Mouse (Mus musculus) intestine, embryonic 14.5 days (tissue): Measurements from ENCODE around the gene Tex46. TPM values are rescaled to one million over a fixed set of nuclear protein-coding genes. Genes with fewer than 3 reads are reported as not detected.

Experiments
- ATAC-seq: fragments of 200-750 bp; cut with Nextera tagmentation; replicated peaks from 2 replicates; pipeline ENCODE4 v1.8.0; 2017; ENCODE audit warnings: low read depth, moderate number of reproducible peaks, moderate TSS enrichment, moderate library complexity; ENCODE audit not compliant: low FRiP score, low TSS enrichment
- DNase-seq: peaks from one replicate; pipeline ENCODE4 v3.0.0-alpha.2; 2018; ENCODE audit warnings: low spot score
- H3K27ac ChIP-seq: fragments of 300-500 bp; sonication (generic); 2 replicates; pipeline ENCODE4 v1.5.1; 2014; ENCODE audit warnings: low read depth, mild to moderate bottlenecking, control low read depth
- H3K27me3 ChIP-seq: fragments of 300-500 bp; sonication (generic); replicated peaks from 2 replicates; pipeline ENCODE4 v1.6.1; 2014; ENCODE audit warnings: low read length, control low read depth; ENCODE audit not compliant: control insufficient read depth, insufficient read depth
- H3K36me3 ChIP-seq: fragments of 300-500 bp; sonication (generic); 2 replicates; pipeline ENCODE4 v1.6.1; 2014; ENCODE audit warnings: low read length, control low read depth; ENCODE audit not compliant: control insufficient read depth, insufficient read depth
- H3K4me1 ChIP-seq: fragments of 300-500 bp; sonication (generic); replicated peaks from 2 replicates; pipeline ENCODE4 v1.6.1; 2014; ENCODE audit warnings: low read length, control low read depth, mixed read lengths; ENCODE audit not compliant: control insufficient read depth, insufficient read depth
- H3K4me2 ChIP-seq: fragments of 300-500 bp; sonication (generic); 2 replicates; pipeline ENCODE4 v1.6.1; 2014; ENCODE audit warnings: low read length
- H3K4me3 ChIP-seq: fragments of 300-500 bp; sonication (generic); 2 replicates; pipeline ENCODE4 v1.5.1; 2014; ENCODE audit warnings: low read depth, low read length, control low read depth, mixed read lengths
- H3K9ac ChIP-seq: fragments of 300-500 bp; sonication (generic); 2 replicates; pipeline ENCODE4 v1.6.1; 2014; ENCODE audit warnings: mild to moderate bottlenecking, low read length
- H3K9me3 ChIP-seq: fragments of 300-500 bp; sonication (generic); 2 replicates; pipeline ENCODE4 v1.6.1; 2016; ENCODE audit warnings: low read length, control low read depth; ENCODE audit not compliant: control insufficient read depth
- WGBS: fragments of 180-500 bp; shearing (Covaris S2); extraction: QIAGEN DNeasy Blood & Tissue Kit; methylation state at CpG from one replicate; pipeline ENCODE4 v1.1.7; 2014; 5-methylcytosine and 5-hydroxymethylcytosine counted together
- polyA plus RNA-seq: library from polyadenylated mRNA; unstranded; fragments of >200 nt; fragmentation: Nextera tagmentation; extraction: Ambion mirVana; gene quantifications from 2 replicates; pipeline ENCODE4 v1.2.1, GENCODE M21; 2014

Tex46 gene
- polyA plus RNA-seq, 1 experiment from 2014 or later: not detected

DNA sequence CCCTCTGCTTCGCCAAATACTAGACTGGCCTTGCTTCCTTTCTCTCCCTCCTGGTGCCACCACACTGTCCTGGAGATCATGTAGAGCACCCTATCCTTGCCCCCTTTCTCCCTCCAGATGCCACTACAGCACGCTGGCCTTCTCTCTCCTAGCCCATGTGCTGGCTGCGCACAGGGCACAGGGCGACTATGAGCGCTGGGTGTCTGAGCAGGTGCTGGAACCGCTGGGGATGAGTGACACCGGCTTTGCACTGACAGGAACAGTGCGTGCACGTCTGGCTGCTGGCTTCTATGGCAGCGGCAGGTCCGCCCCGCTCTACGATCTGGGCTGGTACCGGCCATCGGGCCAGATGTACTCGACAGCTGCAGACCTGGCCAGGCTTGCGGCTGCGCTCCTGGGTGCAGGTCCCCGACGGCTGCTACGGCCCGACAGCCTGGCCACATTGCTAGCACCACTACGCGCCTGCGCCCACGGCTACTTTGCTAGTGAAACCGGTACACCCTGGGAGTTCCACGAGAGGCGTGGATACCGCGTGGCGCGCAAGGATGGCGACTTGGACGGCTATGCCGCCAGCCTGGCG is 26.8 kb downstream of the Tex46 start:
- 18% methylated on average over 37 of the region's 37 CpGs for WGBS
- peak overlapping the region; percentile 57 for H3K9ac ChIP-seq
- DNase-seq: peak; percentile 70
- peaks cover 11% of the 10 kb centered on the region; the same call in 1 of the 2 replicates for H3K4me1 ChIP-seq
- no peak for ATAC-seq
- peak overlapping the region; percentile 98 for H3K4me2 ChIP-seq
- no peaks in the 10 kb centered on the region for H3K9me3 ChIP-seq
- peak overlapping the region; percentile 53 for H3K4me3 ChIP-seq
- peaks cover 27% of the 10 kb centered on the region for H3K27me3 ChIP-seq
- H3K27ac ChIP-seq: no peak overlapping the region
- no peaks in the 10 kb centered on the region for H3K36me3 ChIP-seq

DNA sequence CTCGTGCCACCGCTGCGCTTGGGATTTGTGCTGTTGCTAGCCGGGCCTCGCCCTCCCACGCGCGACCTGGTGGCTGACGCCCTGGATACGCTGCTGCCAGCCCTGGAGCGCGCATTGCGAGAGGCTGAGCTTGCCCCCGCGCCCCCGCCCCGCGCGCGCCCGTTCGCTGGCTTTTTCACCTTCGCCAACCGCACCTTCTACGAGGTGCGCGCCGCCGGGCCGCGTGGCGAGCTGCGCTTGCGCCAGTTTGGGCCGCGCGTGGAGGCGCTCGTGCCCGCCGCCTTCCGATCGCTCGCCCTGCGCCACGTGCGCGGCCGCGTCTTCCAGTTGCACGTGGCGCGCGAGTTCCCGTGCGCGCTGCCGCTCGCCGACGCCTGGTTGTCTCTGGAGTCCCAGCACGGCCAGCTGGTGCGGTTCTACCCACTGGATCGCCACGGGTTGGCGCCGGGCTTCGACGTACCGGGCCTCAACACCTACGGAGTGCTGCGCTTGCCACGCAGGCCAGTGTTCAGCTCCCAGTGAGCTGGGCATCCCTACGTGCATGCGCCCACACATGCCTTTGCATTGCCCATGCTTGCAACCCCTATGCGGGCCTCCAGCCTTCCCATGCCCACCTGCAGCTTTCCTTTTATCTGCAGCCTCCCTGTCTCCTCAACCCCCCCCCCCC is 27.5 kb downstream of the Tex46 start:
- Histone ChIP-seq H3K4me3 (peak overlapping the region; percentile 53), H3K9ac (peak overlapping the region; percentile 57), H3K4me2 (peak overlapping the region; percentile 98), H3K27ac (no peak overlapping the region), H3K4me1 (peaks cover 11% of the 10 kb centered on the region; the same call in 1 of the 2 replicates), H3K27me3 (peaks cover 27% of the 10 kb centered on the region), H3K9me3 (no peaks in the 10 kb centered on the region), H3K36me3 (no peaks in the 10 kb centered on the region)
- ATAC-seq: peak; percentile 41; the same call in 1 of the 2 replicates
- 3% methylated on average over 76 of the region's 76 CpGs for WGBS
- DNase-seq: peak; percentile 73

DNA sequence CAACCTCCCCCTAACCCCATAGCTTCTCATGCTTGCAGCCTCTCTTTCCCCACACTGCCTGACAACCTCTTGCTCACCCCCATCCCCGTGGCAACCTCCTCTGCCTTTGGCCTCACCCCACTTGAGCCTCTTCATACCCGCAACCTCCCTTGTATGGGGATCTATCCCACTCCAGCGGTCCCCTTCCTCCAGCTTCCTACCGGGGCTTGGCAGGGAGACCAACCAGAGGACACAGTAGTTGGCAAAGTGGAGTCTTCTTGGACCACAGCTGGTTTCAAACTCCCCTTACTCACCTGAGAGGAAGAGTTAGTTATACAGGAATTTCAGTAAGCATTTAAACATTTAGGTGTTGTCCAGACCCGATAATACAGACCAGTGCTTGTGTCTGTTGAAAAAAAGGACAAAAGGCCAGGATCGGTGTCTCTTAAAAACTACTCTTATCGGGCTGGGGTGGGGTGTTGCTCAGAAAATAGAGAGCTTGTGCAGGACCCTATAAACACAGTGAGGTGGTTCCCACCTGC is 28.1 kb downstream of the Tex46 start:
- Histone ChIP-seq H3K27me3 (peaks cover 27% of the 10 kb centered on the region), H3K9me3 (no peaks in the 10 kb centered on the region), H3K4me3 (0 out of 2 replicates have a peak overlapping the region, but pooled peaks have one; percentile 53), H3K9ac (no peak overlapping the region), H3K4me2 (peak overlapping the region; percentile 98; the same call in 1 of the 2 replicates), H3K4me1 (peaks cover 11% of the 10 kb centered on the region; the same call in 1 of the 2 replicates), H3K27ac (no peak overlapping the region), H3K36me3 (no peaks in the 10 kb centered on the region)
- ATAC-seq (no peak), DNase-seq (peak; percentile 65)
- 47% methylated on average over 7 of the region's 7 CpGs for WGBS

DNA sequence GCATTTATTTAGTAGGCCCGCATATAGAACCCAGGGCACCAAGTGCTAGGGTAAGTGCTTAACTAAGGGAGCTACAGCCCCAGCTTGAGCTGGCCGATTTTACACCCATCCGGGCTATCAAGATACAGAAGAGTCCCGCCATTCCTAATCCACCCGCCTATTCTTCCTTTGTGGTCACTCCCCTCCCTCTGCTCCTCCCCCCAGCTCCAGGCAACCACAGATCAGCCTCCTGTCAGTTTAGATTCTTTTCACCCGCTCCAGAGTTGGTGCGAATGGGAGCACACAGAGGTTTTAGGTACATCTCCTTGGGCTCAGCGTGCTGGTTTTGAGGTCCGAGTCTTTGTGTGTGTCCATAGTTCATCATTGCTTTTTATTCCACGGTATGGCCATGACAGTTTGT is 28.7 kb downstream of the Tex46 start:
- H3K4me3 ChIP-seq: no peak overlapping the region
- ATAC-seq (no peak), DNase-seq (peak; percentile 61)
- H3K27ac ChIP-seq: no peak overlapping the region
- peaks cover 11% of the 10 kb centered on the region; the same call in 1 of the 2 replicates for H3K4me1 ChIP-seq
- H3K36me3 ChIP-seq: no peaks in the 10 kb centered on the region
- peaks cover 27% of the 10 kb centered on the region for H3K27me3 ChIP-seq
- no peak overlapping the region for H3K9ac ChIP-seq
- 13% methylated on average over 10 of the region's 10 CpGs for WGBS
- peak overlapping the region; percentile 32 for H3K4me2 ChIP-seq
- H3K9me3 ChIP-seq: no peaks in the 10 kb centered on the region

DNA sequence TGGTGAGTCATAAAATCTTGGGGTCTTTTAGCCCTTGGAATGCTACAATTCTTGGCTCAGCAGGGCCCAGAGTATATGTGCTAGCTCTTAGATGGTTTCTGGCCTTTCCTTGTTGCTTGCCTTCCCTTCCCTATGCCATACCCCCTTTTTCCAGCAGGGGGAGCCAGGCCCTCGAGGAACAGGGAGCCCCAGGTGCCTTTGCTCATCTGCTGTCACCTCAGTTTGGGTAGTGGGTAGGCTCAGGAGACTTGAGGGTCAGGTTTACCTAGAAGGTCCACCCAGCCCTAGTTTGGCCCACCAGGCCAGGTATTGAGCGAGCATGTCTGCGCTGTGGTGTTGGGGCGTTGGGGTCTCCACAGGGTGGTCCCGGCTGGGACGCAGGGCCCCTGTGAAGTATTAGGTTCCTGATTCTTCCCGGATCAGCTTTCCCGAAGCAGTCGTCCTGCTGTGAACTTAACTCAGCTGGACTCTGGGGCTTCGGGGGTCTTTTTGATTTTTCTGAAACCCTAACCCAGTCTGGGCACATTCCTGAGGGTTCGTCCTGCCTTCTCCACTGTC is 38.8 kb downstream of the Tex46 start:
- peak; percentile 98 for DNase-seq

DNA sequence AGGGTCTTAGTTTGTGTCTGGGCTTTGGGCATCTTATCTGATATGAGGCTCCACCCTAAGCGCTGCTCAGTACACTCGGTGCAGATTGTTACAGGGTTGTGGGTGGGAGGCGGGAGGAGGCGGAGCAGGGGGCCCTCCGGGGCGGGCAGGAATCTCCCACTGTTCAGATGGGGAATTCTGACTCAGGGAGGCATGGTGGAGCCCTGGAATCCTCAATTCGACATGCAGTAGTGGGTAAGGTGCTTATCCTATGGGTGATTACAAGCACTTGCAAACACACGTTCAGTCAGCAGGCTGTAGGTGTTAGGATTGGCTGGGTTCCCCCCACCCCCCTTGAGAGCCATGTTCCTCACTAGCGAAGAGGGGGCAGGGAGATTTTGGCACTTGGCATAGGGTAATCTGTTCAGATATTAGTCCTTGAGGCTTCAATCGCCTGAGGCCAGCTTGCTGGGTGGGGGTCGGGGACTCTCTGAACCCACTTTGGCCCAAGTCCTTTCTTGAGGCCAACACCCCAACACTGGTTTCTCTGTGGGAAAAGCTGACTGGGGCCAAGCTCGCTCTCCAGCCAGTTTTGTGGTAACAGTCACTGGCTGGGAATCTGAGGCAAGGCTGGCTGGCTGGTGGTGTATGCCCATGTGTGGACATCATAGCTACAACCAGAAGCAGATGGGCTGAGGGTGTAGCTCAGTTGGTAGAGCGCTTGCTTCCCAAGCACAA is 39.4 kb downstream of the Tex46 start:
- DNase-seq: peak; percentile 59
- H3K27ac ChIP-seq: no peak overlapping the region
- H3K9ac ChIP-seq: no peak overlapping the region
- H3K4me1 ChIP-seq: peaks cover 7% of the 10 kb centered on the region
- 0 out of 2 replicates have a peak, but pooled peaks cover 10% of the 10 kb centered on the region for H3K36me3 ChIP-seq
- ATAC-seq: peak; percentile 50; the same call in 1 of the 2 replicates
- 37% methylated on average over 13 of the region's 13 CpGs for WGBS
- no peaks in the 10 kb centered on the region for H3K27me3 ChIP-seq
- H3K4me3 ChIP-seq: no peak overlapping the region
- peak overlapping the region; percentile 46 for H3K4me2 ChIP-seq
- H3K9me3 ChIP-seq: 0 out of 2 replicates have a peak, but pooled peaks cover 4% of the 10 kb centered on the region

More for the DNA sequence above, 38.8 kb downstream of the Tex46 start:
- Histone ChIP-seq H3K27me3 (no peaks in the 10 kb centered on the region), H3K4me2 (peak overlapping the region; percentile 46), H3K4me1 (peaks cover 7% of the 10 kb centered on the region), H3K9me3 (0 out of 2 replicates have a peak, but pooled peaks cover 4% of the 10 kb centered on the region), H3K9ac (no peak overlapping the region), H3K27ac (no peak overlapping the region), H3K36me3 (0 out of 2 replicates have a peak, but pooled peaks cover 7% of the 10 kb centered on the region), H3K4me3 (no peak overlapping the region)
- WGBS: 18% methylated on average over 11 of the region's 11 CpGs
- ATAC-seq: peak; percentile 56

DNA sequence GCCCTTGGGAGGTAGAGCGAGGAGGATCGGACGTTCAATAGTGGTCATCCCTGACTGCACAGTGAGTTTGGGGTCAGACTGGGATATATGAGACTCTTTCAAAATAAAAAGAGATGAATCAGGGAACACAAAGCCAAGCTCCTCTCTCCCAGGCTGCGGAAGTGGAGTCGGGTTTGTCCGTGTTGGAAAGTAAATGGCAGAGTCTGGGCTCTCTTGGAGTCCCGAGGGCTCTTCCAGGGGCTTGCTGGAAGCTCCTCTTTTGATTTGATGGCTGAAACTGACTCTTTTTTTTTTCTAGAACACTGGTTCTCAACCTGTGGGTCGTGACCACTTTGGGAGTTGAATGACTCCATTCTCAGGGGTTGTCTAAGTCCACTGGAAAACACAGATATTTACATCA is 40.0 kb downstream of the Tex46 start:
- no peaks in the 10 kb centered on the region for H3K27me3 ChIP-seq
- H3K4me2 ChIP-seq: no peak overlapping the region
- no peak overlapping the region for H3K9ac ChIP-seq
- peaks cover 14% of the 10 kb centered on the region; the same call in 1 of the 2 replicates for H3K36me3 ChIP-seq
- 0 out of 2 replicates have a peak, but pooled peaks cover 4% of the 10 kb centered on the region for H3K9me3 ChIP-seq
- peaks cover 7% of the 10 kb centered on the region for H3K4me1 ChIP-seq
- 85% methylated on average over 8 of the region's 8 CpGs for WGBS
- H3K27ac ChIP-seq: no peak overlapping the region
- no peak for DNase-seq
- ATAC-seq: no peak
- no peak overlapping the region for H3K4me3 ChIP-seq

DNA sequence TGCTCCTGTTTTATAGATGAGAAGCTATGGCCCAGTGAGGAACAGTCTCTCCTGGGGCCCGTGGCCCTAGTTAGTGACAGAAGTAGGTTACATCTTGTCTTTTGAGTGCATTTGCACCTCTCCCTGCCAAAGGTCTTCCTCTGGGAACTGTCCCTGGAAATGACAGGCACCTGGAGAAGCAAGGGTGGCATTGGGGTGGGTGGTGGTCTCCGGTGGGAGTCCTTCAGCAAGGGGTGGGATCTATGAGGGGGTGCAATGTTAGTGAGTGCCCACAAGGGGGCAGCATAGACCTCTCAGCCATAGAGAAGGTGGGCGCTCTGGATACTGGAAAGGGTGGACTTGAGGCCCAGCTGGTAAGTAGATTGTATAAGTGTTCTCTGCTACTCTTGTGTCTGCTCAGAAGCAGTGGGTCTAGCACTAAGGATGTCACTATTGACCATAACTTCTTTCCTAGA is 41.1 kb downstream of the Tex46 start:
- ATAC-seq (0 out of 2 replicates have a peak, but pooled peaks have one; percentile 16), DNase-seq (peak; percentile 79)
- peaks cover 7% of the 10 kb centered on the region for H3K4me1 ChIP-seq
- no peaks in the 10 kb centered on the region for H3K27me3 ChIP-seq
- H3K9me3 ChIP-seq: 0 out of 2 replicates have a peak, but pooled peaks cover 4% of the 10 kb centered on the region
- no peak overlapping the region for H3K4me3 ChIP-seq
- no peak overlapping the region for H3K27ac ChIP-seq
- H3K36me3 ChIP-seq: peaks cover 25% of the 10 kb centered on the region
- no peak overlapping the region for H3K9ac ChIP-seq
- 60% methylated on average over 3 of the region's 3 CpGs for WGBS
- no peak overlapping the region for H3K4me2 ChIP-seq
